Mouse (Mus musculus) hindbrain, embryonic 13.5 days (tissue): ENCODE measurements at regions not wholly inside any gene's neighbourhood (a gene's known extent, or its start where the extent isn't known, plus 50 kb on each side); places are given as distances from the start of the nearest gene placed in this dataset.

Source experiments
- ATAC-seq: fragments of 200-750 bp; cut with Nextera tagmentation; 2 replicates; pipeline ENCODE4 v1.8.0; 2017; ENCODE audit warnings: moderate TSS enrichment; ENCODE audit not compliant: low FRiP score
- H3K27ac ChIP-seq: fragments of 300-500 bp; sonication (generic); 2 replicates; pipeline ENCODE4 v1.5.1; 2015; ENCODE audit warnings: inconsistent platforms, mild to moderate bottlenecking, moderate library complexity
- H3K27me3 ChIP-seq: fragments of 300-500 bp; sonication (generic); 2 replicates; pipeline ENCODE4 v1.6.1; 2015; ENCODE audit warnings: mild to moderate bottlenecking, inconsistent platforms
- H3K36me3 ChIP-seq: fragments of 300-500 bp; sonication (generic); 2 replicates; pipeline ENCODE4 v1.6.1; 2015; ENCODE audit warnings: mild to moderate bottlenecking, inconsistent platforms
- H3K4me1 ChIP-seq: fragments of 300-500 bp; sonication (generic); replicated peaks from 2 replicates; pipeline ENCODE4 v1.6.1; 2015; ENCODE audit warnings: inconsistent platforms
- H3K4me2 ChIP-seq: fragments of 300-500 bp; sonication (generic); 2 replicates; pipeline ENCODE4 v1.6.1; 2015; ENCODE audit warnings: inconsistent platforms, mild to moderate bottlenecking, moderate library complexity
- H3K4me3 ChIP-seq: fragments of 300-500 bp; sonication (generic); 2 replicates; pipeline ENCODE4 v1.5.1; 2015; ENCODE audit warnings: mild to moderate bottlenecking, inconsistent platforms
- H3K9ac ChIP-seq: fragments of 300-500 bp; sonication (generic); 2 replicates; pipeline ENCODE4 v1.6.1; 2015; ENCODE audit warnings: mild to moderate bottlenecking, inconsistent platforms
- H3K9me3 ChIP-seq: fragments of 300-500 bp; sonication (generic); 2 replicates; pipeline ENCODE4 v1.6.1; 2016; ENCODE audit warnings: inconsistent platforms
- WGBS: fragments of 180-500 bp; shearing (Covaris S2); methylation state at CpG from one replicate; pipeline ENCODE4 v1.1.7; 2015; 5-methylcytosine and 5-hydroxymethylcytosine counted together

GRCm38 (mm10) chr4:8984059-8984606, 745.3 kb upstream of the Car8 start:
- 94% methylated on average over 5 of the region's 5 CpGs for WGBS
- H3K27ac ChIP-seq: no peak overlapping the region
- H3K4me3 ChIP-seq: no peak overlapping the region
- H3K9me3 ChIP-seq: no peaks in the 10 kb centered on the region
- H3K9ac ChIP-seq: no peak overlapping the region
- H3K36me3 ChIP-seq: no peaks in the 10 kb centered on the region
- no peak overlapping the region for H3K4me2 ChIP-seq
- no peak for ATAC-seq
- H3K27me3 ChIP-seq: no peaks in the 10 kb centered on the region; the same call in 1 of the 2 replicates
- peaks cover 35% of the 10 kb centered on the region for H3K4me1 ChIP-seq

GRCm38 (mm10) chr4:8978949-8979348, 740.1 kb upstream of the Car8 start:
- Histone ChIP-seq H3K4me3 (no peak overlapping the region), H3K27ac (no peak overlapping the region), H3K9ac (no peak overlapping the region), H3K27me3 (no peaks in the 10 kb centered on the region), H3K4me1 (no peaks in the 10 kb centered on the region), H3K4me2 (no peak overlapping the region), H3K9me3 (no peaks in the 10 kb centered on the region), H3K36me3 (no peaks in the 10 kb centered on the region)
- WGBS: 90% methylated on average over 8 of the region's 8 CpGs
- no peak for ATAC-seq

GRCm38 (mm10) chr4:8969951-8970455, 731.2 kb upstream of the Car8 start:
- Histone ChIP-seq H3K4me1 (no peaks in the 10 kb centered on the region), H3K4me2 (no peak overlapping the region), H3K4me3 (no peak overlapping the region), H3K27ac (no peak overlapping the region), H3K9ac (no peak overlapping the region), H3K27me3 (no peaks in the 10 kb centered on the region), H3K9me3 (no peaks in the 10 kb centered on the region; the same call in 1 of the 2 replicates), H3K36me3 (no peaks in the 10 kb centered on the region)
- WGBS: 90% methylated on average over 5 of the region's 5 CpGs
- no peak for ATAC-seq

DNA sequence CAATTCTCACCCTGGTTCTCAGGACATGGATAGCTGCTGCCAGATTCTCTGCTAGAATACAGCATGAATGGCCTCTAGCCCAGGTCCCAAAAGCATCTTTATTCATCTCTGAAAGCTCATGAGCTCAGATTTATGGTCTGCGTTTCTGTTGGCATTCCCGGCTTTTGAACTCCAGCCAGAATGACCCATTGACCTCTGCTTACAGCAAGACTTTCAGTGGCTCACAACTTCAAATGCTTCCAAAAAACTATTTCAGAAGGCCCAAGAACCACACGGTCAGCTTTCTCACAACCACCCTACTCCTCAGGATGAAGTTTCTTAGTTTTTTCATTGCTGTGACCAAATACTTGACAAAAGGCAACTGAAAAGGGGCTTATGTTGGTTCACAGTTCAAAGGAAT, 729.9 kb upstream of the Car8 start:
- no peaks in the 10 kb centered on the region for H3K36me3 ChIP-seq
- no peaks in the 10 kb centered on the region for H3K27me3 ChIP-seq
- no peak overlapping the region for H3K9ac ChIP-seq
- H3K4me1 ChIP-seq: no peaks in the 10 kb centered on the region
- no peak for ATAC-seq
- no peak overlapping the region for H3K27ac ChIP-seq
- H3K9me3 ChIP-seq: no peaks in the 10 kb centered on the region; the same call in 1 of the 2 replicates
- 26% methylated on average over 3 of the region's 3 CpGs for WGBS
- no peak overlapping the region for H3K4me2 ChIP-seq
- no peak overlapping the region for H3K4me3 ChIP-seq

DNA sequence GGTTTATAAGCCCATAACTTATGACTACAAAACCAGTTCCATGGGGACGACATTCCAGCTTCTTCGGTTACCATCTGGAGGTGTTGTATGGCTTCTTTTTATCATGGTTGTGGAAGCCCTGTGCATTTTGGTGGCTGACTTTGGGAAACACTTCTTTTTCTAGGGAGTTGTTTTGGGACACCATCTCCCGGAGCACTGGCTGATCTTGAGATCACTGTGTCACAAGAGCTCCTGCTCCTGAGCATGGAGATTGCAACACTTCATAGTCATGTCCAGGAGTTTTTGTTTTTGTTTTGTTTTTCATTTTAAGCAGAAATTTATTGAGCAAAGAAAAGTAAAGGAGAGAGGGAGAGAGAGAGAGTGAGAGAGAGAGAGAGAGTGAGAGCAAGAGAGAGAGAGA, 729.1 kb upstream of the Car8 start:
- no peak for ATAC-seq
- no peak overlapping the region for H3K9ac ChIP-seq
- H3K36me3 ChIP-seq: no peaks in the 10 kb centered on the region
- no peaks in the 10 kb centered on the region for H3K27me3 ChIP-seq
- H3K4me2 ChIP-seq: no peak overlapping the region
- no peaks in the 10 kb centered on the region for H3K4me1 ChIP-seq
- 89% methylated on average over 3 of the region's 3 CpGs for WGBS
- no peak overlapping the region for H3K27ac ChIP-seq
- H3K4me3 ChIP-seq: no peak overlapping the region
- no peaks in the 10 kb centered on the region; the same call in 1 of the 2 replicates for H3K9me3 ChIP-seq

DNA sequence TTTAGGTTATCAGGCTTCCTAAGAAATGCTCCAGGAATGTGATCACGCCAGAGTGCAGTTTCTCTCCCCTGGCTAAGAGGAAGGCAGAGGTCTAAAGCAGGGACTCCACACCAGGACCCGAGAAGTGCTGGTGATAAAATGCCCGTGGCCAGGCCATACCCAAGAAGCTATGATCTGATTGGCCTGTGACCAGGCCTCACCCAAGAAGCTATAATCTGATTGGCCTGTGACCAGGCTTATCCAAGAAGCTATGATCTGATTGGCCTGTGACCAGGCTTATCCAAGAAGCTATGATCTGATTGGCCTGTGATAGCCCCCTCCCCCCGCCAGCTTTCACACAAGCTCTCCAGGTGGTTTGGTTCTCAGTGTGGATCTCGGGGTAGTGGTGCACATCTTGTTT, 726.7 kb upstream of the Car8 start:
- Histone ChIP-seq H3K4me2 (no peak overlapping the region), H3K27ac (no peak overlapping the region), H3K9ac (no peak overlapping the region), H3K36me3 (no peaks in the 10 kb centered on the region), H3K9me3 (no peaks in the 10 kb centered on the region), H3K4me1 (no peaks in the 10 kb centered on the region), H3K4me3 (no peak overlapping the region), H3K27me3 (no peaks in the 10 kb centered on the region)
- ATAC-seq: no peak
- 94% methylated on average over 5 of the region's 5 CpGs for WGBS

DNA sequence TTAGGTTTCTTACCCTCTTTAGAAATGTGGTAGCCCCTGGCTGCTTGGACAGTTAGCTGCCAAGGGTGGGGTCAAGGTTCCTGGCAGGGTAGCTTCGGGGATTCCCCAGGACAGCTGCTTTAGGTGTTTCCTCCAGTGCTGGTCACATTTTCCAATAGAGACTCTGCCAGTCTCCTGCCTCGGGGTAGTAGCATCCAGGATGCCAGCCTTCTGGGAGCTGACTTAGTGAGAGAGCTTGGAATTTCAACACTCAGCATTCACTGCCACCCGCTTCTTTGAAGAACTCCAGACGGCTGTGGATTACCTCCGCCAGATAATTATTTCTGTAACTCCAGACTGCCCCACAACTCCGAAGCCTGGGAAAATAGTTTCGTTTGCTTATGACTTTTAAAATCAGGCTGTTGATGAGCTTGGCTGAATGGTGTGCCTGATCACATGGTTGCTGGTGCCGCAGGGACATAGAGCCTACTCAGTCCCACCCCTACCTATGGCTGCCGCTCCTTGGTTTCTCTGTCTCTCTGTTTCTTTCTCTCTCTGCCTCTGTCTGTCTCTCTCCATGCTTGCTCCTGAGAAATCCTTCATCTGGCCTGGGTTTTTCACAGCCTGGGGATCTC, 724.2 kb upstream of the Car8 start:
- H3K4me1 ChIP-seq: peaks cover 4% of the 10 kb centered on the region

GRCm38 (mm10) chr4:8961851-8962250, 723.0 kb upstream of the Car8 start:
- WGBS: 89% methylated on average over 6 of the region's 6 CpGs

More for the DNA sequence above, 724.2 kb upstream of the Car8 start:
- Histone ChIP-seq H3K4me2 (no peak overlapping the region), H3K4me3 (no peak overlapping the region), H3K9me3 (no peaks in the 10 kb centered on the region), H3K9ac (no peak overlapping the region), H3K27me3 (no peaks in the 10 kb centered on the region), H3K27ac (no peak overlapping the region), H3K36me3 (no peaks in the 10 kb centered on the region)
- 81% methylated on average over 9 of the region's 9 CpGs for WGBS
- no peak for ATAC-seq

DNA sequence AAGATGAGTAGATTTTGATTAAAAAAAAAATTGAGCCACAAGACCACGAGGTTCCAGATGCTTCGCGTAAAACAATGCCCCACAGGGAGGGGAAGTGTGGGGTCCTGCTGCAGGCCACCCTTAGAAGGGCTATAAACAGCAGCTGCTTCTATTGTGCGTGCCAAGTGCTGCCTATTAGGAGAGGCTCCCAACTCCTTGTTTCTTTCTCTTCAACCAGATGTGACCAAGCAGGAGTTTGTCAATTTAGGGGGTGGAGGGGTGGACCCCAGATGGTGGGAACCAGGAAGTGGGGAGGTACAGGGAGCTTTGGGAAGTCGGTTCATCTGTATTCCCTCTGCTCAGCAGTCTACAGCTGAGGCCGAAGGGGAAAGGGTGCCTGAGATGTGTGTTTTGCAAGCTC, 718.9 kb upstream of the Car8 start:
- Histone ChIP-seq H3K27ac (peak overlapping the region; percentile 55), H3K4me3 (no peak overlapping the region), H3K9me3 (no peaks in the 10 kb centered on the region), H3K36me3 (no peaks in the 10 kb centered on the region), H3K4me2 (no peak overlapping the region), H3K4me1 (peaks cover 46% of the 10 kb centered on the region), H3K27me3 (no peaks in the 10 kb centered on the region), H3K9ac (no peak overlapping the region)
- 11% methylated on average over 6 of the region's 6 CpGs for WGBS
- ATAC-seq: no peak

More at GRCm38 (mm10) chr4:8961851-8962250, 723.0 kb upstream of the Car8 start:
- Histone ChIP-seq H3K4me1 (peaks cover 16% of the 10 kb centered on the region), H3K4me3 (no peak overlapping the region), H3K27ac (no peak overlapping the region), H3K9me3 (no peaks in the 10 kb centered on the region), H3K4me2 (no peak overlapping the region), H3K9ac (no peak overlapping the region), H3K27me3 (no peaks in the 10 kb centered on the region), H3K36me3 (no peaks in the 10 kb centered on the region)
- no peak for ATAC-seq

DNA sequence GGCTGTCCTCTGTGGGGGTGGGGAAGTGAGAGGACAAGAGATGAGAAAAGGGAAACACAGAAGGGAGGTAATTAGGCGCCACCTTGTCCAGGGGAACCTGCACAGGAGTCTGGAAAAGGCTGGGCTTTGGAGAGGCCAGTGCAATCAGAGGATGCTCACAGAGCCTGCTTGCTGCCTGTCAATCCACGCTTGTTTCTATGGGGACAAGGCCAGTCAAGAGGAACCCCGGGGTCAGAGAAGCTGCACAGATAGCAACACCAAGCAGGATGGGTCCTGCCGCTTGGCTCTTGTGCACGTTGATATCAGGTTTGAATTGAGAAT, 718.1 kb upstream of the Car8 start:
- 0 out of 2 replicates have a peak, but pooled peaks have one; percentile 18 for ATAC-seq
- H3K4me3 ChIP-seq: no peak overlapping the region
- H3K27me3 ChIP-seq: no peaks in the 10 kb centered on the region
- no peaks in the 10 kb centered on the region for H3K9me3 ChIP-seq
- WGBS: 40% methylated on average over 5 of the region's 5 CpGs
- peaks cover 46% of the 10 kb centered on the region for H3K4me1 ChIP-seq
- no peak overlapping the region for H3K4me2 ChIP-seq
- no peak overlapping the region for H3K9ac ChIP-seq
- peak overlapping the region; percentile 69 for H3K27ac ChIP-seq
- no peaks in the 10 kb centered on the region for H3K36me3 ChIP-seq

DNA sequence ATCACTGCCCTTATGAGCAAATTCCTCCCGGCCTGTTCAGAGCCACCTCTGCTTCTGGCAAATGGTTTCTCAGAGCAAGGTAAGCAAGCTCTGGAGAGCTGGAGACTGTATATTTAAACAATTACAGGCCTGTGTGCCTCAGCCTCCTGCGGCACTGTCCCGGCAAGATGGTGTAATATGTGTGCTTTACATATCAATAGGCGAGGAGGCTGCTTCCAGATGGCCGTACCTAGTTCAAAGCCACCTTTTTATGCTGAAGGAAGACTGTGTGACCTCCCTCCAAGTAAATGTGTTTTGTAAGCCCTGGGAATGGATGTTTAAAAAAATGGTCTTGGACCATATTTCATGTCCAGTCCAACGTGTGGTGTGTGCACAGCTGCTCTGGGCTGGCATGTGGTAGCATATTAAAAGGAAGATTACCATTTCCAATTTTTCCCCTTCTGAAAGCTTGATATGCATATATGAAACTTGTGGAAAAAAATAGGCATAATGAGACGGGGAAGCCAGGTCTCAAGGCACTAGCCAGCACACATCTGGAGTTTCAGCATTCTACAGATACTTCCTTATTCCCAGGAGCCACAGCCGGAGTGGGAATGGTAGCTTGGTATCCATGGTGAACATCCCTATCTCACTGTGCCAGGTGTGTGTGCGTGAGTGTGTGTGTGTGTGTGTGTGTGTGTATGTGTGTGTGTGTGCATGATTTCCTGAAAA, 717.6 kb upstream of the Car8 start:
- H3K4me3 ChIP-seq: no peak overlapping the region
- peaks cover 46% of the 10 kb centered on the region for H3K4me1 ChIP-seq
- H3K27ac ChIP-seq: peak overlapping the region; percentile 69
- no peaks in the 10 kb centered on the region for H3K27me3 ChIP-seq
- H3K9me3 ChIP-seq: no peaks in the 10 kb centered on the region
- no peak overlapping the region for H3K9ac ChIP-seq
- ATAC-seq: peak; percentile 29; the same call in 1 of the 2 replicates
- WGBS: 31% methylated on average over 9 of the region's 9 CpGs
- no peaks in the 10 kb centered on the region for H3K36me3 ChIP-seq
- no peak overlapping the region for H3K4me2 ChIP-seq

DNA sequence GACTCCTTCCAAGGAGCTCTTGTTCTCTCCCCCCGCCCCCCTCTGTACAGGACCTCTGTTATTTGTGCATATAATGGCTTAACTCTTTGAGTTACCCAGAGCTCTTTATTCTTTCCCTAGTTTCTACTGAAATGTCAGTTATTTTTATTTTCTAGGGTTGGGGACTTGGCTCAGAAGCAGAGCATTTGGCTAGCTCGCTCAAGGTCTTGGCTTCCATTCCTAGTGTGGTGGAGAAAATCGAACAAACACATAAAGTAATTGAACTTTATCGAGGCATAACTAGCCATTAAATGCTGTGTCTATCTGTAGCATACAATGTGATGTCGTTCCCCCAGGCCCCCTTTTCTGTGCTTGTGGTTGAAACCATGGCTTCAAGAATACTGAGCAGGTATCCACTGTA, 716.5 kb upstream of the Car8 start:
- no peak overlapping the region for H3K4me3 ChIP-seq
- WGBS: 80% methylated on average over 5 of the region's 5 CpGs
- no peaks in the 10 kb centered on the region for H3K36me3 ChIP-seq
- H3K27me3 ChIP-seq: no peaks in the 10 kb centered on the region
- no peaks in the 10 kb centered on the region for H3K9me3 ChIP-seq
- H3K4me1 ChIP-seq: peaks cover 46% of the 10 kb centered on the region
- H3K4me2 ChIP-seq: no peak overlapping the region
- no peak for ATAC-seq
- no peak overlapping the region for H3K27ac ChIP-seq
- H3K9ac ChIP-seq: no peak overlapping the region
